Mouse (Mus musculus) E14TG2a.4 (cell line): ENCODE measurements at regions not wholly inside any gene's neighbourhood (a gene's known extent, or its start where the extent isn't known, plus 50 kb on each side); places are given as distances from the start of the nearest gene placed in this dataset.

ENCODE experiments used
- CTCF ChIP-seq: conservative IDR thresholded peaks from 2 replicates; pipeline ENCODE4 v1.5.1; 2014; ENCODE audit warnings: low read length
- NANOG ChIP-seq: IDR thresholded peaks from 2 replicates; pipeline ENCODE4 v1.6.1; 2014; ENCODE audit warnings: borderline replicate concordance, low read length, mixed read lengths
- POU5F1 ChIP-seq: IDR thresholded peaks from 2 replicates; pipeline ENCODE4 v1.6.1; 2014; ENCODE audit warnings: low read length, borderline replicate concordance

DNA sequence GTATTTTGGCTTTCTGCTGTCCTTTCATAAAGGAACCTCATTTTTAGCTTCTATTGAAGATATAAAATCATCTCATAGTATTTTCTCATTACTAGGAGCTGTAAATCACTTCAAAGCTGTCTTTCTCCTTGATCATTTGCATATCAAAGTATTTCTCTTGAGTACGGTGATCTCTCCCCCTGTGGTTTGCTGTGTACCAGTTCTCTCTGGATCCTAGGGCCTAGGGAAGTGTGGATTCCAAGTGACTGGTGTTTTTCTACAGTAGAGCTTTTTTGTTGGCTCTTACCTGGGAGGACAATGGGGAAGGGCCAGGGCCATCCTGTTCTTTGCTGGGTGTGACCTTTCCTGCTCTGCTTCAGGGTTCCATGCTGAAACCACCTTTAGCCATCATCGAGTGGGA is 253.9 kb downstream of the Enc1 start:
- TF ChIP-seq CTCF (no peak), NANOG (peak; percentile 97), POU5F1 (peak; percentile 72; the same call in 1 of the 2 replicates)
